Mouse (Mus musculus): ENCODE results near the gene Babam2.

Gene Babam2

GRCm38 (mm10) chr5:31709389-31709788, 11.9 kb downstream of the Babam2 start:
- intact Hi-C loops (cut with DNase I) = no loop called here

GRCm38 (mm10) chr5:31713280-31713711, 15.8 kb downstream of the Babam2 start:
- intact Hi-C loops (cut with DNase I) = loop anchor here (5.0 kb wide), 1 partner anchor 424 kb away; the partner anchor contains the start of gene Fosl2

- intact Hi-C loops (cut with DNase I) = loop anchor here (5.0 kb wide), 1 partner anchor 423 kb away; the partner anchor contains the start of gene Fosl2
Observed at GRCm38 (mm10) chr5:31713841-31714264, 16.4 kb downstream of the Babam2 start.

- intact Hi-C loops (cut with DNase I) = loop anchor here (5.0 kb wide), 2 partner anchors 47 to 137 kb away; no protein-coding TSS in a partner anchor
Observed at GRCm38 (mm10) chr5:31715486-31716150, 18.1 kb downstream of the Babam2 start.

DNA sequence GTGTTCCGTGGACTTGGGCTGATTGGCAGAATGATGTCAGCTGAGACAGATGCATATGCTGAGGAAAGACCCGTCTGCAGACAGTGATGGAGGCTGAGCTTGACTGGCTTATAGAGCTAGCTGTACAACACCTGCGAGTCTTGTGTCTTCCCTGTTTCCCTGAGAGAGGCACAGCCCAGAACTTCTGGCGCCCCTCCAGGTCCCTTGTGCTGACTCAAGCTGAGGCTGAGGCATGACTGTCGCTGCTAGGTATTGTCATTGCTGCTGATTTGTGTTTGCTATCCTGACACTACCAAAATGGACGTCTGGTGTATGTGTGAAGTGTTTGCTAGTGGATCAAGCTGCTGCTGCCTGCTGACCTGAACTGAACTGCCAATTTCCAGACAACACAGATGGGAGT, 27.0 kb downstream of the Babam2 start:
- intact Hi-C loops (cut with DNase I) = no loop called here

GRCm38 (mm10) chr5:31725885-31726284, 28.4 kb downstream of the Babam2 start:
- intact Hi-C loops (cut with DNase I) = no loop called here

- intact Hi-C loops (cut with DNase I) = no loop called here
Observed at GRCm38 (mm10) chr5:31727456-31727855, 30.0 kb downstream of the Babam2 start.

DNA sequence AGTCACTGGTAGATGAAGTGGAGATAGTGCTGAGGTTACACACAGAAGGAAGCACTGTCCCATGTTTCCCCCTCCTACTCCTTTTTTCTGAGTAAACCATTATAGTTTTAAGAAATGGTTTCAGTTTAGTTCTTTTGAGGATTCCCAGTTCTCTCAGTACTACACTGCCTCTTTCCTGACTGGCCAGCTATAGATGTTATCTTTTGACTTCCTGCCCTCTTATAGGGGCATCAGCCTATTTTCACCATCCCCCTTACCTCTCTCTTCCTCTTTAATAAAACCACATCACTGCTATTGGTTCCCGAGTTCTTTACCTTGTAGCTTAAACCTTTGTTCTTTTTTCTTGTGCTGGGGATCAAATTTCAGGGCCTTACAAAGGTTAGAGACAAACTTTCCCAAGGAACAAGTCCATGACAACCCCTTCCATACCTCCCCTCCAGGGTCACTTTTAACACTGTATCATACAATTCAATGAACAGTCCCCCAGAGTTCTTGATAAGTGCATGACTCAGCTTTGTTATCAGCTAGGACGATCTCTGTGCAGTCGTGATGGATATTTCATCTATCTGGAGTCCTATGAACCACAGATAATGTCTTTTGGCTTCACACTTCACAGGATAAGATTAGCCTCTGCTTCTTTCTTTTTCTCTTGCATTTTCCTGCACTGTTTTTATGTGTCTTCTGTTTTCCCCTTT, 35.3 kb downstream of the Babam2 start:
- intact Hi-C loops (cut with DNase I) = no loop called here

DNA sequence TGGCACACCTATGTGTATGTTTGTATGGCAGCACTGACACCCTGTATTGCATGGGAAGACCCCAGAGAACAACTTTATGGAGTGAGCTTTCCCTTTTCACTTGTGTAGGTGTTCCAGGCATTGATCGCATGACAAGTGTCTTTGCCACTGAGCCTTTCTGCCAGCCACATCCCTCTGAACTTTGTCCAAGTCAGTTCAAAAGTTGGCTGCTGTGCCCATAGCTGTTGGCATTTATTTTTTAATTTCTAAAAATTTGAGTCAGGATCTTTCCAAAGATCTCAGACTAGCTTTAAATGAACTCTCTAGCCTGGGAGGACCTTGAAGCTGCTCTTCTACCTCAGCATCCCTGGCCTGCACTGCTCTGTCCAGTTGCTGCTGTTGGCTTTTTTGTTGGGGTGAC, 44.4 kb downstream of the Babam2 start:
- intact Hi-C loops (cut with DNase I) = no loop called here

DNA sequence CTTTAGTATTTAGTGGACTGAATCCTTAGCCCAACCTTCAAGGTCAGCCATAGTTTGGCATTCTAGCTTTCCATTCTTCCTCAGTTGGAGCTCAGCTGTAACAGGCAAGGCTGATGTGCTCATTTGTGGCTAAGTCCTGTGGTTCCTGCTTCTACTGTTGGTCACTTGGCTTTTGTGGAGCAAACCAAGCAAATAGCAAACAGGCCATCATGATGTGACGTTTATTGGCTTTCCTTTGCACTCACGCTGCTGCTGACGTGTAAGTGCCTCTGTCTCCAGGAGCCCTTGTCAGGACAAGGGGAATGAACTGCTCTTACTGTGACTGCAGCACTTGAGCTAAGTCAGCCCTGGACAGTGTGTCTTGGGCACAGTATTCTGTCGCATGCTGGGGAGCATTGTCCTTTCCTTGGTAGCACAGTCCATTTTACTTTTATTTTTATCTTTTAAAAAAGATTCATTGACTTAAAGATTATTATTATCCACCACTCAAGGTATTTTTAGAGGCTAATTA, 45.1 kb downstream of the Babam2 start:
- intact Hi-C loops (cut with DNase I) = no loop called here

GRCm38 (mm10) chr5:31749401-31749800, 51.9 kb downstream of the Babam2 start:
- intact Hi-C loops (cut with DNase I) = no loop called here

DNA sequence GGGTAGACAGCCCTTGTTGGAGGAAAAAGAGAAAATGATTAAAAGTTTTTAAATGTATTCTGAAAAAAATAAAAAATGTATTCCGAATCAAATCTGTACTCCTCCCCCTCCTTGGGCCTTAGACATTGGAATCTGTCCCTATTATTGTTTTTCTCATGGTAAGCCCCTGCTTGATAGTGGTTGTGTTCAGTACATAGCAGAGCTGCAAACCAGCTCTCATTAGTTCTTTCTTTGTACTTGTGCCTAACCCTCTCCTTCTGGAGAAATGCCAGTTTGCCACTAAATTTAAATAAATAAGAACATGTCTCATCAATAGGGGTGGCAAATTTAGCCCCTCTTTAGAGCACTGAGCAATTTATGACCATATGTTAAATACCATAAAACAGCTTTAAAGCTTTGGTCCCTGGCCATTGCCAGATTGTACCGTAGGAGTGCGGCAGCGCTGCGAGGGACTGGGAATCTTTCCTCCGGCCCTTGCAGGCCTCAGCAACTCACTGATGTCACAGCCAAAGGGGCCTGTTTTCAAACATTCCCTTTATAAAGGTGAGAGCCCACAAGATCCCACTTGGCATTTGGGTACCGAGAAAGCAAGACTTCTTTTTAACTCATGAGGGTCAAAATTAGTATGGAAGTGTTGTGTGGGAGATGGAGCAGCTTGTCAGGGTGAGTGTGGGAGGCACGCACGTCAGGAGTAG, 52.9 kb downstream of the Babam2 start:
- intact Hi-C loops (cut with DNase I) = no loop called here

GRCm38 (mm10) chr5:31750955-31751354, 53.5 kb downstream of the Babam2 start:
- intact Hi-C loops (cut with DNase I) = no loop called here

GRCm38 (mm10) chr5:31754634-31755033, 57.1 kb downstream of the Babam2 start:
- intact Hi-C loops (cut with DNase I) = no loop called here

DNA sequence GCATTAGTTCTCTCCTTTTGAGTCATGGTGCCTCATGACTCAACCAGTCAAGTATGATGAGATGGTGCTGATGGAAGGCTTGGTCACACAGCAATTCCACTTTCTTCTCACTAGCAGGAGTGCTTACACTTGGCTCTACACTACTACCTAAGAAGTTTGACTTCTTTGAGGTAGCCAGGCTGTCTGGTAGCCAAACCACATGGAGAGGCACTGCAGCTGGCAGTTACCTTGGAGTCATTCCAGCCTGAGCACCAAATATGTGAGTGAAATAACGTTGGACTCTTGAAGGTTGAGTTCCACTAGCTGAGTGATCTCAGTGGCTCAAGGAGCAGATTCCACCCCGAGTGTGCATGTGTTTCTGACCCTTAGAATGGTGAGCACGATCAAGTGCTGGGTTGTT, 57.8 kb downstream of the Babam2 start:
- intact Hi-C loops (cut with DNase I) = no loop called here

- intact Hi-C loops (cut with DNase I) = no loop called here
Observed at GRCm38 (mm10) chr5:31758310-31759091, 61.0 kb downstream of the Babam2 start.

DNA sequence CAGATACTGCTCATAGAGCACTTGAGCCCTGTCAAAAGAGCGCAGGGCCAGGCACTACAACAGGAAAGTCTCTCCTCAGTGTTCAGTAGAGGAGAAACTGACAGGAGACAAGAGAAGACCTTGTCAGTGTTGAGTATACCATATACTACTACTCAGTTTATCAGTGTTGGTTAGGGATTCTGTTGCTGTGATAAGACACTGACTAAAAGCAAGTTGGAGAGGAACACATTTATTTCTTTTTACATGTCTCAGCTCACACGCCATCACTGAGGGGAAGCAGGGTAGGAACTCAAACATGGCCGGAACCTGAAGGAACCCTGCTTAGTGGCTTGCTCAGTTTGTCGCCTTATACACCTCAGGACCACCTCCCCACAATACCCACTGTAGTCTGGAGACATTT, 64.4 kb downstream of the Babam2 start:
- intact Hi-C loops (cut with DNase I) = loop anchor here (5.0 kb wide), 1 partner anchor 45 kb away; no protein-coding TSS in a partner anchor

DNA sequence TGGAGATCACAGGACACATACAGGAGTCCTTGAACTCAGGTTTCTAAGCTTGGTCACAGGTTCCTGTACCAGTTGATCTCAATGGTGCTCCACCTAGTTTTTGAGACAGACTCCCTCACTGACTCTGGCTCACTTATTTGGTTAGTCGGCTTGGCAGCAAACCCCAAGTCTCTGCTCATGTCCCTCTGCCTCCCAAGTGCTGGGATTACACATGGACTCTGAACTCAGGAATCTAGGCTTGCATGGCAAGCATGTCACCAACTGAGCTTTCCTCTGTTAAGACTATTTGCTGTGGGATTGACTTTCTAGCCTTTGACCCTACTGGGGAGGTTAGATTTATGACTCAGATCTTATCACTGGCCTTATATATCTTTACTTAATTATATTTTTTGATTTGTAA, 65.3 kb downstream of the Babam2 start:
- intact Hi-C loops (cut with DNase I) = loop anchor here (5.0 kb wide), 1 partner anchor 45 kb away; no protein-coding TSS in a partner anchor

- intact Hi-C loops (cut with DNase I) = no loop called here
Observed at GRCm38 (mm10) chr5:31765824-31766223, 68.3 kb downstream of the Babam2 start.

GRCm38 (mm10) chr5:31766841-31767542, 69.5 kb downstream of the Babam2 start:
- intact Hi-C loops (cut with DNase I) = no loop called here
